Comparison of ENCODE assay signal across 9 mouse cellular contexts in genomic region chr1:172563465-172563828, GRCm38 (mm10). TPM values are rescaled to one million over a fixed set of nuclear protein-coding genes. Genes with fewer than 3 reads are reported as not detected.
DNase-seq lines count a peak whose midpoint lies in the region; ATAC-seq and TF ChIP-seq lines count a peak whose summit lies in the region.
"Had no signal": no experiment of that assay in that cellular context is flagged by ENCODE, and none has a peak within 500 bp of the region (broad histone marks: within the 10 kb centered on the region; RNA-seq: fewer than 3 reads in every experiment).

No protein-coding gene starts in this region.

- peak overlapping the region; percentile 75 for H3K4me3 ChIP-seq in gastrocnemius, adult 2 months
- H3K4me3 ChIP-seq in liver, postnatal 0 days (ENCODE audit: low read depth, low read length): peak overlapping the region; percentile 56

- TF ChIP-seq CTCF in gastrocnemius, adult 2 months (IDR thresholded peaks at IDR 0.05): no peak
- TF ChIP-seq CTCF in liver, postnatal 0 days (IDR thresholded peaks at IDR 0.05; ENCODE audit: low read depth): no peak

- H3K27me3 ChIP-seq in liver, postnatal 0 days (ENCODE audit: insufficient read depth, low read length): peaks cover 46% of the 10 kb centered on the region

- no peaks in the 10 kb centered on the region for H3K9me3 ChIP-seq in liver, postnatal 0 days (ENCODE audit: low read length)

- no peaks in the 10 kb centered on the region for H3K36me3 ChIP-seq in liver, postnatal 0 days (replicated peaks; ENCODE audit: insufficient read depth, low read length)

- ATAC-seq in CD4-positive, CD25-positive, alpha-beta regulatory T cell, adult 4 months: peak; percentile 9
- 0 out of 4 replicates have a peak, but pooled peaks have one; percentile 12 to 21 for ATAC-seq in hematopoietic stem cell, adult 5-6 weeks (replicated peaks in 1 of 2; ENCODE audit: insufficient read depth in 1 of 2, low FRiP score in 2 of 2, low TSS enrichment in 1 of 2, low read depth in 1 of 2, poor library complexity in 2 of 2, severe bottlenecking in 2 of 2)
- ATAC-seq in liver, postnatal 0 days: peak; percentile 7; the same call in 1 of the 2 replicates
- no peak; the same call in 1 of the 2 replicates for ATAC-seq in monocyte, adult 5-6 weeks (replicated peaks; ENCODE audit: insufficient number of reproducible peaks, low FRiP score, low TSS enrichment, poor library complexity, severe bottlenecking)

- no peak for DNase-seq in gastrocnemius, adult 2 months
- DNase-seq in gastrocnemius, postnatal 36 days: no peak
- DNase-seq in liver, postnatal 0 days: no peak
- no peak for DNase-seq in ovary, postnatal 14 days (ENCODE audit: low spot score)
- DNase-seq in frontal cortex, postnatal 14 days (ENCODE audit: low spot score in 2 of 2): no peak

- 3% methylated on average over 9 of the region's 10 CpGs for WGBS in liver, postnatal 0 days (ENCODE audit: insufficient replicate concordance)

- H3K27ac ChIP-seq in gastrocnemius, adult 2 months: peak overlapping the region; percentile 79
- no peak overlapping the region for H3K27ac ChIP-seq in liver, postnatal 0 days (ENCODE audit: low read depth)

- H3K4me2 ChIP-seq in liver, postnatal 0 days (ENCODE audit: low read depth, low read length): peak overlapping the region; percentile 86

- TF ChIP-seq EP300 in liver, postnatal 0 days (IDR thresholded peaks at IDR 0.05; ENCODE audit: low read depth): no peak

- H3K9ac ChIP-seq in liver, postnatal 0 days (replicated peaks): no peak overlapping the region

- intact Hi-C loops in gastrocnemius, adult 2 months (cut with DNase I): loop anchor here (1.0 kb wide), 1 partner anchor 35 kb away; no protein-coding TSS in a partner anchor
- intact Hi-C loops in gastrocnemius, postnatal 36 days (cut with DNase I): loop anchor here (5.0 kb wide), 1 partner anchor 36 kb away; no protein-coding TSS in a partner anchor

- H3K4me1 ChIP-seq in liver, postnatal 0 days (ENCODE audit: insufficient read depth): peaks cover 16% of the 10 kb centered on the region

RNA-seq across cellular contexts. Expression of gene Vsig8, which starts 7.7 kb away (rescaled TPM):
- total RNA-seq in gastrocnemius, adult 2 months (2021): not detected
- total RNA-seq in gastrocnemius, postnatal 36 days (2021): not detected
- polyA plus RNA-seq in CD4-positive, CD25-positive, alpha-beta regulatory T cell, adult 4 months (2017; shearing (Covaris generic)): not detected
- not detected in 2 replicates for total RNA-seq in hematopoietic stem cell, adult 5-6 weeks (2017)
- polyA plus RNA-seq in liver, postnatal 0 days (2015; fragmentation: Nextera tagmentation; extraction: Ambion mirVana): not detected in 2 replicates
- total RNA-seq in monocyte, adult 5-6 weeks (2017): not detected in 3 replicates

RNA-seq across cellular contexts. Expression of gene Slamf8, which starts 26.9 kb away (rescaled TPM):
- total RNA-seq in gastrocnemius, adult 2 months (2021): under 1 TPM in 1 of 2 experiments, not detected in 1; 0.14 TPM
- total RNA-seq in gastrocnemius, postnatal 36 days (2021): not detected
- 1 to 10 TPM in 1 of 2 experiments, under 1 TPM in 1; 0.19 to 1.7 TPM for polyA plus RNA-seq in CD4-positive, CD25-positive, alpha-beta regulatory T cell, adult 4 months (2017; shearing (Covaris generic))
- total RNA-seq in hematopoietic stem cell, adult 5-6 weeks (2017): 0.50 and 1.3 TPM in 2 replicates
- 0.31 TPM in 2 replicates for polyA plus RNA-seq in liver, postnatal 0 days (2015; fragmentation: Nextera tagmentation; extraction: Ambion mirVana)
- 7.9 to 15.4 TPM (median 10.1 TPM) in 3 replicates for total RNA-seq in monocyte, adult 5-6 weeks (2017)
- polyA plus RNA-seq: testis, adult 2 months had no signal

RNA-seq across cellular contexts. Expression of gene Fcrl6, which starts 38.9 kb away (rescaled TPM):
- total RNA-seq in gastrocnemius, adult 2 months (2021): not detected
- total RNA-seq in gastrocnemius, postnatal 36 days (2021): not detected
- not detected for polyA plus RNA-seq in CD4-positive, CD25-positive, alpha-beta regulatory T cell, adult 4 months (2017; shearing (Covaris generic))
- not detected in 2 replicates for total RNA-seq in hematopoietic stem cell, adult 5-6 weeks (2017)
- 0.12 and 0.31 TPM in 2 replicates for polyA plus RNA-seq in liver, postnatal 0 days (2015; fragmentation: Nextera tagmentation; extraction: Ambion mirVana)
- 0.96 to 5.5 TPM in 2 of 3 replicates, not detected in the other for total RNA-seq in monocyte, adult 5-6 weeks (2017)
- polyA plus RNA-seq: testis, adult 2 months had no signal

RNA-seq across cellular contexts. Expression of gene Cfap45, which starts 42.8 kb away (rescaled TPM):
- not detected for total RNA-seq in gastrocnemius, adult 2 months (2021)
- total RNA-seq in gastrocnemius, postnatal 36 days (2021): under 1 TPM in 1 of 2 experiments, not detected in 1; 0.33 TPM
- polyA plus RNA-seq in CD4-positive, CD25-positive, alpha-beta regulatory T cell, adult 4 months (2017; shearing (Covaris generic)): under 1 TPM in 1 of 2 experiments, not detected in 1; 0.69 TPM
- 1.2 and 2.9 TPM in 2 replicates for total RNA-seq in hematopoietic stem cell, adult 5-6 weeks (2017)
- polyA plus RNA-seq in liver, postnatal 0 days (2015; fragmentation: Nextera tagmentation; extraction: Ambion mirVana): 0.32 and 0.37 TPM in 2 replicates
- total RNA-seq in monocyte, adult 5-6 weeks (2017): 7.5 TPM in 1 of 3 replicates, not detected in the others
